Mouse (Mus musculus) erythroblast, embryonic 14.5 days (primary cell): ENCODE data around the gene Slc16a5.

ENCODE experiments used
- GATA1 ChIP-seq: IDR thresholded peaks from 2 replicates; pipeline ENCODE4 v1.6.1; 2012; ENCODE audit warnings: low read length, inconsistent platforms, mixed read lengths
- TAL1 ChIP-seq: IDR thresholded peaks from 3 replicates; pipeline ENCODE4 v1.6.1; 2012; ENCODE audit warnings: low read length, inconsistent platforms, mixed read lengths

GRCm38 (mm10) chr11:115435596-115436337 is 26.5 kb upstream of the Slc16a5 start:
- TF ChIP-seq TAL1 (no peak), GATA1 (no peak)
